Mouse (Mus musculus) liver (tissue): ENCODE measurements around the gene Nanog.
"Not testable (repeated sequence)": the region's sequence is repeated elsewhere in the genome, so short reads cannot be mapped to it uniquely, and the experiment has no call there.

ENCODE experiments used
- DNase-seq: peaks from one replicate; pipeline ENCODE4 v3.0.0-alpha.2; 2020; ENCODE audit warnings: mixed read lengths

Nanog gene

GRCm38 (mm10) chr6:122703251-122703650 lies 4.0 kb upstream of the Nanog start:
- DNase-seq: no peak

DNA sequence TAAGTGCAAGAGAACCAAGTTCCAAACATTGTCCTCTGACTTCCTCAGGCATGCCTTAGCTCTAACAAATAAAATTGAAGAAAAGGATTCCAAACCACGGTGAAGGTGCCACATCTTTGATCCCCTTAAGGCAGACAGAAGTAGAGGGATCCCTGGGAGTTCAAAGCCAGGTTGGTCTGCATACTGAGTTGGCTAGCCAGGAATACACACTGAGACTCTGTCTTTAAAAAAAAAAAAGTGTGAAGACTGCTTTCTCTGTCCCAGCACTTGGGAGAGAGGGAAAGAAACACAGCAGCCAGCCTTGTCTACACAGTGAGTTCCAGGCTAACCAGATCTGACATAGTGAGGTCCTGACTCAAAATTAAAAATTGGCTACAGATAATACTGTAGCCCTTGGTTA lies 3.6 kb upstream of the Nanog start:
- DNase-seq: no peak

DNA sequence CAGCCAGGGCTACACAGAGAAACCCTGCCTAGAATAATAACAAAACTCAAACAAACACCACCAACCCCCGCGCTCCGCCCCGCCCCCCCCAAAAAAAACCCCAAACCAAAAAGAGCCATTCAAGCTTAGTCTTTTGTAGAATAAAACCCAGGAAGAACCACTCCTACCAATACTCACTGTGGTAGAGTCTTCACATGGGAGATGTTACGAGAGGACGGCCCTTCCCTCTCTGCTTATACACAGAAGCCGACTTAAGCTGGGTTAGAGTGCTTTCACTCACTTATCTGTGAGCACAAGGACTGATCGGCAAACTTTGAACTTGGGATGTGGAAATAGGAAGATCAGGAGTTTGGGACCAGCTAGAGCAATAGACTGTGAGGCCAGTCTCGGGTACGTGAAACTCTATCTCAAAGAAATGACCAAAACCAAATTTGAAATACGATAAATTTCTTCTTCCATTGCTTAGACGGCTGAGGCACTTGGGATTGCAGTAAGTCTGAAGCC lies 900 bp upstream of the Nanog start:
- DNase-seq: no peak

DNA sequence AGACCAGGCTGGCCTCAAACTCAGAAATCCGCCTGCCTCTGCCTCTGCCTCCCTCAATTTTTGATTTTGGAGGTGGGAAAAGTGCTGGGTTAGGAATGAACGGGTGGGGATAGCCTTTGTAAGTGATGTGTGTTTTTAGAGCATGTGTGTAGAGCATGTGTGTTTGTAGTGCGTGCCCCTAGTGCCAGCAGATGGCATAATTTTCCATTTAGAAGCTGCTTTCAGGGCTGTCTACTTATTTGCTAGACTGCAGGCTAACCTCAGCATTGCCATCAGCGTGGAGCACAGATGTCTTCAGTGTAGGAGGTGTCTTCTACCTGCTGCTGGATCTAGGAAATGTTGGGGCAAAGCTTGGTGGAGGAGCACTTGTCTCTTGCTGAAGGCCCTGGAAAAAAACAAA lies 1.5 kb downstream of the Nanog start:
- DNase-seq: no peak

DNA sequence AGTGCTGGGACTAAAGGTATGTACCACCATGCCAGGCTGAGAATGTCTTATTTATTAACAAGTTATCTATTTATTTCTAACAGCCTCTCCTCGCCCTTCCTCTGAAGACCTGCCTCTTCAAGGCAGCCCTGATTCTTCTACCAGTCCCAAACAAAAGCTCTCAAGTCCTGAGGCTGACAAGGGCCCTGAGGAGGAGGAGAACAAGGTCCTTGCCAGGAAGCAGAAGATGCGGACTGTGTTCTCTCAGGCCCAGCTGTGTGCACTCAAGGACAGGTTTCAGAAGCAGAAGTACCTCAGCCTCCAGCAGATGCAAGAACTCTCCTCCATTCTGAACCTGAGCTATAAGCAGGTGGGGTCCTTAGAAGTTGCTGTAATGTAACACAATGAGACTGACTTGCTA lies 4.2 kb downstream of the Nanog start:
- no peak for DNase-seq

DNA sequence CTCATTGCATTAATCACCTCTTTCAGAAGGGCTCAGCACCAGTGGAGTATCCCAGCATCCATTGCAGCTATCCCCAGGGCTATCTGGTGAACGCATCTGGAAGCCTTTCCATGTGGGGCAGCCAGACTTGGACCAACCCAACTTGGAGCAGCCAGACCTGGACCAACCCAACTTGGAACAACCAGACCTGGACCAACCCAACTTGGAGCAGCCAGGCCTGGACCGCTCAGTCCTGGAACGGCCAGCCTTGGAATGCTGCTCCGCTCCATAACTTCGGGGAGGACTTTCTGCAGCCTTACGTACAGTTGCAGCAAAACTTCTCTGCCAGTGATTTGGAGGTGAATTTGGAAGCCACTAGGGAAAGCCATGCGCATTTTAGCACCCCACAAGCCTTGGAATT lies 5.8 kb downstream of the Nanog start:
- DNase-seq: not testable (repeated sequence)

DNA sequence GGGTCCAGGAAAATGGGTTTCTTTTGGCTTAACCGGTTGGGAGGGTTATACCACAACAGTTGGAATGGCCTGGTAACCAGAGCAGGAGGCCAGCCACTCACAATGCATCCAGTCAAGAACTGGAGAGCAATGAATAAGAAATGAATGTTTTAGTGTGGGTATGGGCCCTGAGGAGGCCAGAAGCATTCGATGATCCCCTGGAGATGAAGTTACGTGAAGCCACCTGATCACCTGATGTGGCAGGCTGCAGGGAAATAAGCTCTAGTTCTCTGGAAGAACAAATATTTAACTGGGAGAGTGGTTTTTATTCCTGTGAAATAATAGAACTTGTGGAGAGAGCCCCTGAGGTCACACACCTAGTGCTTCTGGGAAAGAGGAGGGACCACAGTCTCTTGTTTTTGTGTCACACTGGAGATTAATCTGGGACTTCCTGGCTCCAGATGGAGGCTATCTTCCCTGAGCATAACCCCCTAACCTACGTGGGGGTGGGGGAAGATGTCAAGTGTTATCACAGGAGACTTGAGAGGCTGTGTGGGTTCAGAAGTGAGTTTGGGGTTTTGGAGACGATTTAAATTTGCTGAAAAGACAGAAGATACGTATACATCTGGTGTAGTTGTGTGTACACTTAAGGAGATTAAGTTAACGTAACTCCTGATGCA lies 7.5 kb downstream of the Nanog start:
- DNase-seq: no peak

- DNase-seq: no peak
Observed at GRCm38 (mm10) chr6:122715886-122716285, 8.6 kb downstream of the Nanog start.

DNA sequence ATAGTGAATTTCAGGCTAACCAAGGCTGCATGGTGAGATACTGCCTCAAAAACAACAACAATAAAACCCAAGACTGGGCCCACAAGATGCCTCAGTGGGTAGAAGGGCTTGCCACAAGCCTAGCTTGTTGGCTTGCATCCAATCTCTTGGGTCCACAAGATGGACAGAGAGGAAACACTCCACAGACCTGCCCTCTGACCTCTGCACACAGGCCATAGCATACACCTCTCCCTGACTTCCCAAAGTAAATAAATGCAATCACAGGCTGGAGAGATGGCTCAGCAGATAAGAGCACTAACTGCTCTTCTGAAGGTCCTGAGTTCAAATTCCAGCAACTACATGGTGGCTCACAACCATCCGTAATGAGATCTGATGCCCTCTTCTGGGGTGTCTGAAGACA lies 10.9 kb downstream of the Nanog start:
- DNase-seq: not testable (repeated sequence)

GRCm38 (mm10) chr6:122719942-122720341 lies 12.7 kb downstream of the Nanog start:
- DNase-seq: peak; percentile 68

DNA sequence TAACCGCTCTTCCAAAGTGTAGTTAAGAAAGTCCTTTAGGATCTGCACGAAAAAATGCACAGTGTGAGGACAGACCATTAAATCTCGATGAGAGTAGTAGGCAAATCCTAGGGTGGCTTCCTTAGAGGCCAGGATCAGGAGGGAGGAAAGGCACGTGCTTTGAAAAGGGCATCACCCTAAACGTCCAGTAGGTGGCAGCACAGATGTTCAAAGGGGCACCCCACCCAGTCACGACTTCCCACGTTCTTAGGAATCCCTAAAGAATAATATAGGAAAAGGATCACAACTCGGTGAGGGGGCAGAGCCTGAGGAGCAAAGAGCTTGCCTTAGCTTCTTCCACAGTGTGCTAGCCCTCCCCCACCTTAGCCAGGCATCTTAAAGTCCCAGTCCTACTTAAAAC lies 32.7 kb downstream of the Nanog start:
- DNase-seq: peak; percentile 76

- no peak for DNase-seq
Observed at GRCm38 (mm10) chr6:122741460-122742227, 34.4 kb downstream of the Nanog start.

DNA sequence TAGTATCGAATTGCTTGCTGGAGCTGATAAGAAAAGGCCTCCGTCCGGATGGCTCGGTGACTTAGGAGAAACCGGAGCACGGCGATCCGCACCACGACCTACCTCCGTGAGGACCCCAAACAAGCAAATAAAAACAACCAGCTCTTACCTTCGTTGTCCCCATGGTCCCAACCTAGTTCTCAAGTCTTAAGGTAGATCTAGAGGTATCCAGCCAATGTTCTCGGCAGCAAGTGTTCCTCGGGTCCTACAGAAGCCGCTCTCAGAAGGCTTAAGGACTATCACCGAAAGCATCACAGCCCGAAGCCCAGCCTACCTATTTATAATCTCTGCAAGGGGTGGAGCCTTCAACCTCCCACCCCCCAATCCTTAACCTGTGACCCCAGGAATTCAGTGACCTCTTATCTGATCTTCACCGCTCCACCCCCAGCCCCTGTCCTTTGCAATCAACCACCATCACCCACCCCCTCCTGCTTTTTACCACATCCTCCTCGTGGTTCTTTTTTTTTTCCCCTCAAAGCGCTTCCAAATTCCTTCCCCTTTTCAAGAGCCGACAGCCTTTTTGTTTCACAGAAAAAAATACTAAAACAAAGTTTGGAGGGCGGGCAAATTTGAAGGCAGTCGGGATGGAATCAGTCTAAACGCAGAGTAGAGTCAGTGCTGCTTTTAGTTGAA lies 35.1 kb downstream of the Nanog start:
- DNase-seq: peak; percentile 27

GRCm38 (mm10) chr6:122743353-122743752 lies 36.1 kb downstream of the Nanog start:
- DNase-seq: no peak

GRCm38 (mm10) chr6:122744505-122745249 lies 37.4 kb downstream of the Nanog start:
- no peak for DNase-seq

- no peak for DNase-seq
Observed at GRCm38 (mm10) chr6:122750579-122750978, 43.3 kb downstream of the Nanog start.

GRCm38 (mm10) chr6:122755913-122756312 lies 48.6 kb downstream of the Nanog start:
- no peak for DNase-seq

- DNase-seq: peak; percentile 59
Observed at GRCm38 (mm10) chr6:122758732-122759131, 51.4 kb downstream of the Nanog start.

GRCm38 (mm10) chr6:122761011-122761599 lies 53.8 kb downstream of the Nanog start:
- peak; percentile 63 for DNase-seq

- DNase-seq: no peak
Observed at GRCm38 (mm10) chr6:122761901-122762300, 54.6 kb downstream of the Nanog start.

DNA sequence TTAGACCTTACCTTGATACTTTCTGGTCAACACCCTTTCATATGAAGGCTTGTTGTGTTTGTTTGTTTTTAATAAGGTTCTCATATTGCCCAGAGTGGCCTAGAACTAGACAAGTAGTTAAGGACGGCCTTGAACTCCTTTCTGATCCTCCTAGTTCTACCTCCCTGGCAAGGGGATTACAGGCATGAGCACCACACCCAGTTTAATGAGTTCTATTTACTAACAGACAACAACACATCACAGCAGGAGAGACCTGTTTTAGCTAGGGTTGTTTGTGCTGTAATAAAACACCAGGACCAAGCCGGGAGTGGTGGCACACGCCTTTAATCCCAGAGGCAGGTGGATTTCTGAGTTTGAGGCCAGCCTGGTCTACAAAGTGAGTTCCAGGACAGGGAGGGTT lies 55.2 kb downstream of the Nanog start:
- DNase-seq: no peak

- DNase-seq: peak; percentile 85
Observed at GRCm38 (mm10) chr6:122762952-122763700, 55.8 kb downstream of the Nanog start.
